Mouse (Mus musculus): Measurements from ENCODE around the gene Tenm2. TPM values are rescaled to one million over a fixed set of nuclear protein-coding genes. Genes with fewer than 3 reads are reported as not detected.

Tenm2 gene
- total and polyA plus RNA-seq, 3 experiments, result not detected

- no peak overlapping the region for H3K27ac ChIP-seq (ENCODE audit: insufficient read depth, low read depth)
- no peaks in the 10 kb centered on the region for H3K79me2 ChIP-seq (replicated peaks; ENCODE audit: control insufficient read depth, extremely low read depth, insufficient read depth, poor library complexity, severe bottlenecking)
- in situ Hi-C loops (cut with MboI; ENCODE audit: low pct_ligation_motif_present, low pct_unique_long_range_greater_than_20kb, low sequenced_read_pairs), result no loop called here
- no peak overlapping the region for H3K4me3 ChIP-seq (replicated peaks in 1 of 3; ENCODE audit: low read depth in 2 of 3, low read length in 2 of 3, poor library complexity in 1 of 3)
- DNase-seq (ENCODE audit: extremely low read depth), result no peak
- H3K4me1 ChIP-seq (ENCODE audit: control insufficient read depth in 1 of 2, insufficient read depth in 2 of 2), result no peaks in the 10 kb centered on the region
- dilution Hi-C loops (cut with MboI; ENCODE audit: extremely low pct_ligation_motif_present, extremely low pct_unique_long_range_greater_than_20kb, low sequenced_read_pairs), result no loop called here
- H3K4me2 ChIP-seq (ENCODE audit: insufficient read depth, low read depth, poor library complexity, severe bottlenecking), result no peak overlapping the region
- no peaks in the 10 kb centered on the region for H3K36me3 ChIP-seq (replicated peaks in 1 of 2; ENCODE audit: control insufficient read depth in 1 of 2, insufficient read depth in 1 of 2, low read length in 1 of 2)
- H3K9me3 ChIP-seq (replicated peaks; ENCODE audit: low read length), result peaks cover 78% of the 10 kb centered on the region
- H3K9ac ChIP-seq (ENCODE audit: insufficient read depth, low read depth), result no peak overlapping the region
- TF ChIP-seq USF2 (conservative IDR thresholded peaks at IDR 0.05; ENCODE audit: low read depth, low read length), result no peak
- TF ChIP-seq IRF4 (IDR thresholded peaks at IDR 0.05; ENCODE audit: low read depth, low read length), result no peak
- TF ChIP-seq POLR2A (IDR thresholded peaks at IDR 0.05; ENCODE audit: low read depth, low read length), result no peak
- no peak for TF ChIP-seq USF1 (IDR thresholded peaks at IDR 0.05; ENCODE audit: low read depth, low read length)
- no peak for TF ChIP-seq CHD2 (IDR thresholded peaks at IDR 0.05; ENCODE audit: low read length)
- no peak for TF ChIP-seq EP300 (IDR thresholded peaks at IDR 0.05; ENCODE audit: low read length)
- no peak for TF ChIP-seq TCF12 (IDR thresholded peaks at IDR 0.05; ENCODE audit: low read depth, low read length)
- no peak for TF ChIP-seq MEF2A (IDR thresholded peaks at IDR 0.05; ENCODE audit: borderline replicate concordance, low read depth, low read length)
- TF ChIP-seq MAZ (IDR thresholded peaks at IDR 0.05; ENCODE audit: low read depth, low read length), result no peak
- TF ChIP-seq MAFK (IDR thresholded peaks at IDR 0.05; ENCODE audit: insufficient replicate concordance, low read length), result no peak
- no peak for TF ChIP-seq RAD21 (IDR thresholded peaks at IDR 0.05; ENCODE audit: low read depth, low read length)
- TF ChIP-seq RCOR1 (conservative IDR thresholded peaks at IDR 0.05; ENCODE audit: low read depth, low read length), result no peak
- TF ChIP-seq ELF1 (IDR thresholded peaks at IDR 0.05; ENCODE audit: low read depth, low read length), result no peak
- no peaks in the 10 kb centered on the region for H3K27me3 ChIP-seq (replicated peaks)
Observed at GRCm38 (mm10) chr11:36257187-36257586, 978.6 kb downstream of the Tenm2 start.

GRCm38 (mm10) chr11:36256747-36257146, 979.0 kb downstream of the Tenm2 start:
- dilution Hi-C loops (cut with MboI; ENCODE audit: extremely low pct_ligation_motif_present, extremely low pct_unique_long_range_greater_than_20kb, low sequenced_read_pairs), result no loop called here
- in situ Hi-C loops (cut with MboI; ENCODE audit: low pct_ligation_motif_present, low pct_unique_long_range_greater_than_20kb, low sequenced_read_pairs), result no loop called here
- Histone ChIP-seq H3K4me3 (replicated peaks in 1 of 3; ENCODE audit: low read depth in 2 of 3, low read length in 2 of 3, poor library complexity in 1 of 3) (no peak overlapping the region), H3K9ac (ENCODE audit: insufficient read depth, low read depth) (no peak overlapping the region), H3K27me3 (replicated peaks) (no peaks in the 10 kb centered on the region), H3K36me3 (replicated peaks in 1 of 2; ENCODE audit: control insufficient read depth in 1 of 2, insufficient read depth in 1 of 2, low read length in 1 of 2) (no peaks in the 10 kb centered on the region), H3K4me2 (ENCODE audit: insufficient read depth, low read depth, poor library complexity, severe bottlenecking) (no peak overlapping the region), H3K27ac (ENCODE audit: insufficient read depth, low read depth) (no peak overlapping the region), H3K4me1 (ENCODE audit: control insufficient read depth in 1 of 2, insufficient read depth in 2 of 2) (no peaks in the 10 kb centered on the region), H3K9me3 (replicated peaks; ENCODE audit: low read length) (peaks cover 77% of the 10 kb centered on the region), H3K79me2 (replicated peaks; ENCODE audit: control insufficient read depth, extremely low read depth, insufficient read depth, poor library complexity, severe bottlenecking) (no peaks in the 10 kb centered on the region)
- DNase-seq (ENCODE audit: extremely low read depth), result no peak
- TF ChIP-seq POLR2A (IDR thresholded peaks at IDR 0.05; ENCODE audit: low read depth, low read length) (no peak), JUND (conservative IDR thresholded peaks at IDR 0.05; ENCODE audit: low read depth, low read length) (no peak), KAT2A (IDR thresholded peaks at IDR 0.05; ENCODE audit: insufficient replicate concordance, low read length) (no peak), EP300 (IDR thresholded peaks at IDR 0.05; ENCODE audit: low read length) (no peak), CTCF (conservative IDR thresholded peaks at IDR 0.05 in 1 of 2, IDR thresholded peaks at IDR 0.05 in 1 of 2; ENCODE audit: low read depth in 2 of 2, low read length in 2 of 2) (no peak), UBTF (IDR thresholded peaks at IDR 0.05; ENCODE audit: low read depth, low read length) (no peak), ETS1 (conservative IDR thresholded peaks at IDR 0.05; ENCODE audit: low read depth, low read length) (no peak), MYC (IDR thresholded peaks at IDR 0.05; ENCODE audit: low read depth, low read length) (no peak), MAX (IDR thresholded peaks at IDR 0.05; ENCODE audit: low read length) (no peak), USF2 (conservative IDR thresholded peaks at IDR 0.05; ENCODE audit: low read depth, low read length) (no peak), NRF1 (IDR thresholded peaks at IDR 0.05; ENCODE audit: low read depth, low read length) (no peak), POLR2AphosphoS2 (IDR thresholded peaks at IDR 0.05; ENCODE audit: low read depth, low read length) (no peak), IRF4 (IDR thresholded peaks at IDR 0.05; ENCODE audit: low read depth, low read length) (no peak), SIN3A (IDR thresholded peaks at IDR 0.05; ENCODE audit: low read length) (no peak), CHD2 (IDR thresholded peaks at IDR 0.05; ENCODE audit: low read length) (no peak), MAFK (IDR thresholded peaks at IDR 0.05; ENCODE audit: insufficient replicate concordance, low read length) (no peak), ZKSCAN1 (IDR thresholded peaks at IDR 0.05; ENCODE audit: borderline replicate concordance, low read depth, low read length) (no peak)
